8 mouse cellular contexts compared by ENCODE assay signal in genomic region chr7:102441657-102442391, GRCm38 (mm10). TPM values are rescaled to one million over a fixed set of nuclear protein-coding genes. Genes with fewer than 3 reads are reported as not detected.
A peak's percentile ranks its signal among the peaks of the same experiment; 100 is the strongest.
DNase-seq lines count a peak whose midpoint lies in the region; ATAC-seq and TF ChIP-seq lines count a peak whose summit lies in the region.

TSS of gene Rrm1 (plus strand) at chr7:102441695.

- peak within 1 kb of the TSS; percentile 85 for H3K4me3 ChIP-seq in forebrain, embryonic 10.5 days
- peak within 1 kb of the TSS; percentile 77 for H3K4me3 ChIP-seq in heart, embryonic 15.5 days
- H3K4me3 ChIP-seq in liver, embryonic 14.5 days (ENCODE audit: insufficient read depth in 1 of 2, low read depth in 2 of 2, low read length in 2 of 2) = peak within 1 kb of the TSS; percentile 74 to 95
- peak within 1 kb of the TSS; percentile 66 for H3K4me3 ChIP-seq in neural tube, embryonic 11.5 days (ENCODE audit: low read depth, low read length)
- peak within 1 kb of the TSS; percentile 77 for H3K4me3 ChIP-seq in stomach, postnatal 0 days (ENCODE audit: low read depth, low read length)

- WGBS in forebrain, embryonic 10.5 days = under 1% methylated on average over 56 of the region's 56 CpGs
- under 1% methylated on average over 56 of the region's 56 CpGs for WGBS in heart, embryonic 15.5 days
- WGBS in liver, embryonic 14.5 days (ENCODE audit: insufficient replicate concordance) = under 1% methylated on average over 56 of the region's 56 CpGs
- WGBS in neural tube, embryonic 11.5 days = under 1% methylated on average over 50 of the region's 56 CpGs
- WGBS in stomach, postnatal 0 days = under 1% methylated on average over 37 of the region's 56 CpGs

- peak; percentile 84 to 89 for DNase-seq in CD8-positive naive resting alpha-beta T cell, adult 2 months (ENCODE audit: low read depth in 2 of 2, low spot score in 2 of 2)
- peak; percentile 95 for DNase-seq in c-Kit-positive CD71-negative TER-119-negative erythroid progenitor cells, embryonic 14.5 days (ENCODE audit: low read depth)
- DNase-seq in forebrain, embryonic 10.5 days (ENCODE audit: extremely low spot score, low spot score) = peak; percentile 96
- DNase-seq in kidney, postnatal 25 days = peak; percentile 93 to 97
- DNase-seq in liver, embryonic 14.5 days (ENCODE audit: low read depth in 3 of 3, low spot score in 3 of 3) = peak; percentile 96 to 97 (median 96)
- peak; percentile 97 for DNase-seq in neural tube, embryonic 11.5 days (ENCODE audit: low spot score)
- DNase-seq in stomach, postnatal 0 days (ENCODE audit: low spot score) = peak; percentile 96

- peak; percentile 98 for ATAC-seq in heart, embryonic 15.5 days (replicated peaks; ENCODE audit: insufficient number of reproducible peaks, insufficient read depth, low FRiP score, low read depth)
- ATAC-seq in liver, embryonic 14.5 days (ENCODE audit: insufficient read depth) = peak; percentile 90
- peak; percentile 99 for ATAC-seq in neural tube, embryonic 11.5 days (ENCODE audit: insufficient read depth, low FRiP score, low TSS enrichment)
- peak; percentile 99 for ATAC-seq in stomach, postnatal 0 days (ENCODE audit: low FRiP score, low TSS enrichment)

- no peak for TF ChIP-seq CTCF in liver, embryonic 14.5 days (IDR thresholded peaks at IDR 0.05; ENCODE audit: low read depth)
- TF ChIP-seq CTCF in stomach, postnatal 0 days (IDR thresholded peaks at IDR 0.05; ENCODE audit: low read depth) = peak; percentile 3; the same call in 1 of the 2 replicates

- H3K27ac ChIP-seq in forebrain, embryonic 10.5 days = peak within 1 kb of the TSS; percentile 98
- peak within 1 kb of the TSS; percentile 73 for H3K27ac ChIP-seq in heart, embryonic 15.5 days
- peak within 1 kb of the TSS; percentile 79 for H3K27ac ChIP-seq in liver, embryonic 14.5 days
- peak within 1 kb of the TSS; percentile 75 for H3K27ac ChIP-seq in neural tube, embryonic 11.5 days (ENCODE audit: low read depth, low read length)
- peak within 1 kb of the TSS; percentile 76 for H3K27ac ChIP-seq in stomach, postnatal 0 days (replicated peaks)

- H3K4me1 ChIP-seq in forebrain, embryonic 10.5 days = peaks cover 22% of the 10 kb centered on the region
- peaks cover 20% of the 10 kb centered on the region for H3K4me1 ChIP-seq in heart, embryonic 15.5 days (replicated peaks)
- H3K4me1 ChIP-seq in liver, embryonic 14.5 days (replicated peaks; ENCODE audit: control insufficient read depth in 2 of 2, insufficient read depth in 2 of 2, low read length in 1 of 2) = peaks cover 9 to 15% of the 10 kb centered on the region in 2 experiments; a peak in 3 of 4 replicates
- peaks cover 6% of the 10 kb centered on the region for H3K4me1 ChIP-seq in neural tube, embryonic 11.5 days (ENCODE audit: control insufficient read depth, insufficient read depth, low read length)
- no peaks in the 10 kb centered on the region for H3K4me1 ChIP-seq in stomach, postnatal 0 days (replicated peaks; ENCODE audit: control insufficient read depth, insufficient read depth)

- H3K27me3 ChIP-seq in forebrain, embryonic 10.5 days (ENCODE audit: poor library complexity, severe bottlenecking) = peaks cover 15% of the 10 kb centered on the region
- H3K27me3 ChIP-seq in heart, embryonic 15.5 days = no peaks in the 10 kb centered on the region
- no peaks in the 10 kb centered on the region for H3K27me3 ChIP-seq in liver, embryonic 14.5 days (ENCODE audit: control insufficient read depth, insufficient read depth, low read length)
- no peaks in the 10 kb centered on the region for H3K27me3 ChIP-seq in neural tube, embryonic 11.5 days (ENCODE audit: control insufficient read depth, insufficient read depth, low read length)
- H3K27me3 ChIP-seq in stomach, postnatal 0 days (ENCODE audit: control insufficient read depth, insufficient read depth, low read length) = no peaks in the 10 kb centered on the region

- peak within 1 kb of the TSS; percentile 71 for H3K4me2 ChIP-seq in heart, embryonic 15.5 days
- H3K4me2 ChIP-seq in liver, embryonic 14.5 days (ENCODE audit: low read depth) = peak within 1 kb of the TSS; percentile 99
- peak within 1 kb of the TSS; percentile 57 for H3K4me2 ChIP-seq in neural tube, embryonic 11.5 days (ENCODE audit: low read depth)
- H3K4me2 ChIP-seq in stomach, postnatal 0 days (replicated peaks; ENCODE audit: low read depth) = peak within 1 kb of the TSS; percentile 75

- peaks cover 35% of the 10 kb centered on the region for H3K36me3 ChIP-seq in forebrain, embryonic 10.5 days (replicated peaks)
- peaks cover 16% of the 10 kb centered on the region for H3K36me3 ChIP-seq in heart, embryonic 15.5 days
- H3K36me3 ChIP-seq in liver, embryonic 14.5 days (replicated peaks; ENCODE audit: control insufficient read depth, insufficient read depth, low read depth) = peaks cover 28% of the 10 kb centered on the region
- peaks cover 6% of the 10 kb centered on the region for H3K36me3 ChIP-seq in neural tube, embryonic 11.5 days (ENCODE audit: control insufficient read depth, insufficient read depth, low read length)
- H3K36me3 ChIP-seq in stomach, postnatal 0 days (ENCODE audit: control insufficient read depth, insufficient read depth, low read length) = peaks cover 7% of the 10 kb centered on the region; the same call in 1 of the 2 replicates

- peak; percentile 47 for TF ChIP-seq EP300 in liver, embryonic 14.5 days (IDR thresholded peaks at IDR 0.05; ENCODE audit: low read depth)
- TF ChIP-seq EP300 in stomach, postnatal 0 days (optimal IDR thresholded peaks at IDR 0.05) = no peak

- peak within 1 kb of the TSS; percentile 76 for H3K9ac ChIP-seq in heart, embryonic 15.5 days
- H3K9ac ChIP-seq in liver, embryonic 14.5 days (replicated peaks) = peak within 1 kb of the TSS; percentile 90
- peak within 1 kb of the TSS; percentile 75 for H3K9ac ChIP-seq in neural tube, embryonic 11.5 days (ENCODE audit: low read length)
- peak within 1 kb of the TSS; percentile 86 for H3K9ac ChIP-seq in stomach, postnatal 0 days (ENCODE audit: low read length)

- H3K9me3 ChIP-seq in forebrain, embryonic 10.5 days = no peaks in the 10 kb centered on the region
- no peaks in the 10 kb centered on the region for H3K9me3 ChIP-seq in heart, embryonic 15.5 days (replicated peaks)
- H3K9me3 ChIP-seq in liver, embryonic 14.5 days (ENCODE audit: control insufficient read depth, low read length) = no peaks in the 10 kb centered on the region
- H3K9me3 ChIP-seq in neural tube, embryonic 11.5 days (ENCODE audit: control insufficient read depth, low read length) = no peaks in the 10 kb centered on the region
- H3K9me3 ChIP-seq in stomach, postnatal 0 days (ENCODE audit: control insufficient read depth, low read length) = no peaks in the 10 kb centered on the region

RNA-seq across cellular contexts. Expression of gene Rrm1, which starts in this region (rescaled TPM):
- polyA plus RNA-seq in forebrain, embryonic 10.5 days (2016; fragmentation: Nextera tagmentation; extraction: Ambion mirVana) = 296 and 311 TPM in 2 replicates
- polyA plus RNA-seq in heart, embryonic 15.5 days (2015; fragmentation: Nextera tagmentation; extraction: Ambion mirVana) = 99.0 and 126 TPM in 2 replicates
- 67.5 and 107 TPM in 2 replicates for polyA plus RNA-seq in liver, embryonic 14.5 days (2012; rRNA removed)
- polyA plus RNA-seq in liver, embryonic 14.5 days (2014; fragmentation: Nextera tagmentation; extraction: Ambion mirVana) = 185 and 196 TPM in 2 replicates
- 203 and 211 TPM in 2 replicates for polyA plus RNA-seq in neural tube, embryonic 11.5 days (2014; fragmentation: Nextera tagmentation; extraction: Ambion mirVana)
- polyA plus RNA-seq in stomach, postnatal 0 days (2015; fragmentation: Nextera tagmentation; extraction: Ambion mirVana) = 31.2 and 35.7 TPM in 2 replicates

Comparison
In these comparisons a context has a peak if more than half of its experiments do, and no peak if none do; other contexts are left out.
1. Peak in every context shown above with its lines: DNase-seq, ATAC-seq, H3K4me3 ChIP-seq and H3K27ac ChIP-seq.